Mouse (Mus musculus) stomach, postnatal 0 days (tissue): Measurements from ENCODE around the gene Med12l.

Experiments
- CTCF ChIP-seq: IDR thresholded peaks from 2 replicates; pipeline ENCODE4 v1.5.1; 2016; ENCODE audit warnings: antibody characterized with exemption, low read depth, mild to moderate bottlenecking, moderate library complexity
- EP300 ChIP-seq: optimal IDR thresholded peaks from 2 replicates; pipeline ENCODE3; 2016; ENCODE audit warnings: antibody characterized with exemption

- TF ChIP-seq CTCF = peak; percentile 96
- no peak for TF ChIP-seq EP300
Observed at GRCm38 (mm10) chr3:59175234-59175633, 169.6 kb downstream of the Med12l start.
